Mouse (Mus musculus) thymus, postnatal 0 days (tissue): ENCODE results near the gene Susd6. TPM values are rescaled to one million over a fixed set of nuclear protein-coding genes. Genes with fewer than 3 reads are reported as not detected.

Experiments
- DNase-seq: peaks from one replicate; pipeline ENCODE4 v3.0.0-alpha.2; 2015; ENCODE audit warnings: low spot score
- polyA plus RNA-seq: library from polyadenylated mRNA; unstranded; fragments of >200 nt; fragmentation: Nextera tagmentation; extraction: Ambion mirVana; gene quantifications from 2 replicates; pipeline ENCODE4 v1.2.1, GENCODE M21; 2015

Gene Susd6
- polyA plus RNA-seq = 21.0 and 21.1 TPM in 2 replicates

DNA sequence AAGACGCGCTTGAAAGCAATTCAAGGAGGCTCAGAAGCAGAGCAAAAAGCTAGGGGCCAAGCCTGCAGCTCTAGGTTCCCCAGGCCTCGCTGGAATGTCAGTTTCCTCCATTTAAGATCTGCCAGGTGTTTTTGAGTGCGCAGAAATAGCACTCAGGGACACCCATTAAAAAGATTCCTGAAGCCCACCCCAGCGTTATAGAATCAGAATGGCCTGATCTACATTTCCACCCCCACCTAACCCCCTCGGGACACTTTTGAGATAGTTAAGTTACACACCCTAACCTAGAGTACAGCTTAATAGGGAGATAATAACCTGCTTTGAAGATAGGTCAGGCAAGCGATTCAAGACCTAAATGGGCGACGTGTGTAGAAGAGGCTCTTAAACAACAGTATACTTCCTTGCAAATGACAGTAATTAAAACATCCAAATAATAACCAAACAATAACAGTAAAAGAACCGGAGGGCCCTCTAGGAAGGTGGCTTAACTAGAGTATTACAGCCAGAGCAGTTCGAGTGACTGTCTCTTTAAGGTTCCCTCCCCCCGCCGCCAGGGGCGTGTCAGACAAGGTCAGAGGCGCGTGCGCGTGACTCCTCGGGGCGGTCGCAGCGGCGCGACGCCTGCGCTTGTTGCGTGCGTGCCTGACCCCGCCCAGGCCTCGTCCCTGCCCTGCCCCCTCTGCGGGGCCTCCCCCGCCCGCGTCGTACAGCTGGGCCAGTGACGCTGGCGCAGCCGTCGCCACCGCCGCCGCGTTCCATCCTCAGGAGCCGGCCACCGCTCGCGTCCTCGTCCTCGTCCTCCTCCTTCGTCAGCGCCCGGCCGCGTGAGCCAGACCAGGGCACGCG is at the start of gene Susd6:
Gene Susd6, plus strand, starts transcription at position 662 of the 846 bp plus-strand sequence.
- DNase-seq = peak; percentile 99

DNA sequence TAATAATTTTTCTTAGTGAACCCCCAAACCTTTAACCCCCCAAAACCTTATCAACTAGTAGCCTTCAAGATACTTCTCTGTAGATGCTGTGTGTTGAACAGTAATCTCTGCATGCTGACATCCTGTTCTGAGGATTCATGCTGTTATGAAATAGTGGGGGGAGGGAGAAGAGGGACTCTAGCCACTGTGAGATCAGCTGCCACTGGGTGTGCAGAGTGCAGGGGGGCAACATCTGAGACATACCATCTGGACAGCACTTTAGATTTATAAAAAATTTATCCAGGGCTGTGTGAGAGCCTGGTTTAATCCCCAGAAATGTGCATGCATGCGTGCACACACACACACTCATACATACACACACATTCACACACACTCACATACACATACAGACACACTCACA is 45.7 kb upstream of the Susd6 start:
- DNase-seq = no peak

DNA sequence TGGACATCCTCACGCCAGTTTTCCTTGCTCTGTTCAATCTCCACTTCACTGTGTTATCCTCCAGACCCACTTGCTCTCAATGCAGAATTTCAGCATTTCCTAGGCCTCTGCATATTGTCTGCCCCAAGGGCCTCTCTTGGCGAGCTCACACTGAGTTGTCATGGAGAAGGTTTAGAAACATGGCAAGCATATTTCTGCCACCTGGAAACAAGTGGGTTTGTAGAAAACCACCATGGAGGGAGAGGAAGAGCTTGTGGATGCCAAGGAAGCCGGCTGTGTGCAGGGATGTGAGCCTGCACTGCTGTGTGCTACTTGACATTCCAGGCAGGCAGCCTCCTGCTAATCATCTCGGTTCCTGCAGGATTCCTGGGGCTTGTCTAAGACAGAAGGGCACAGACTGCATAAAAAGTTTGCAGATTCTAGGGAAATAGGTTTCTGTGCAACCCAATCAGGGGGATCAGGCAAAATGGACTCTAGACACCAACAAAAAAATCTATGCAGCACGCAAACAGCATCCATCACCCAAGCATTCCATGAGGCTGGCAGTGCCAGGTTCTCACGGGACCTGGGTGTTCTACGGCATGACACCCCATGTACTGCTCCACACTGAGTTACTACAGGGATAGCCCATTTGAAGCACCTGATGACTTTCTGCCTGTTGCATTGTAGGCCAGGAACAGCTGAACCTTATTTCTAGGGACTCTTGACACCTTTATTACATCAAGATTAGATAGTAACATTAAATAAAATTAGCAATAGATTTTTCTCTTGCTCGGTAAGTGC is 44.1 kb upstream of the Susd6 start:
- no peak for DNase-seq

DNA sequence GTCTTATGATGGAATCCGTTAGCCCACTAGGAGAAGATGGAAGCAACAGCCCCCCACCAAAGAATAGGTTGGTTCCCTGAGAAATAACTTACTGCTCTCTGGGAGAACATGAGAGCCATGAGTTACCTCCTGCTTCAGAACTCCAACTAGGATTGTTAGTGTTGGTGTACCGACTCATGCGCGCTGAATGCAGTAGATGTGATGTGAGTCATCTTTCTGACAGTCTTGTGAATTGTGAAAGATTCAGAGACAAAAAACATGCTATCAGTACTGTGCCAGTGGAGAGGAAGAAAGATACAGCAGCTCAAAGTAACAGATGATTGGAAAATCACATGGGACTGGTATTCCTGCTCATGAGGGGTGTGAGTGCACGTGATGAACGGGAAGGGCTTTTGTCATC is 38.8 kb upstream of the Susd6 start:
- DNase-seq = no peak

- peak; percentile 32 for DNase-seq
Measured at GRCm38 (mm10) chr12:80757751-80758558, 32.4 kb upstream of the Susd6 start.

GRCm38 (mm10) chr12:80758559-80759386 is 31.5 kb upstream of the Susd6 start:
- no peak for DNase-seq

- DNase-seq = no peak
Measured at GRCm38 (mm10) chr12:80759387-80759712, 31.0 kb upstream of the Susd6 start.

DNA sequence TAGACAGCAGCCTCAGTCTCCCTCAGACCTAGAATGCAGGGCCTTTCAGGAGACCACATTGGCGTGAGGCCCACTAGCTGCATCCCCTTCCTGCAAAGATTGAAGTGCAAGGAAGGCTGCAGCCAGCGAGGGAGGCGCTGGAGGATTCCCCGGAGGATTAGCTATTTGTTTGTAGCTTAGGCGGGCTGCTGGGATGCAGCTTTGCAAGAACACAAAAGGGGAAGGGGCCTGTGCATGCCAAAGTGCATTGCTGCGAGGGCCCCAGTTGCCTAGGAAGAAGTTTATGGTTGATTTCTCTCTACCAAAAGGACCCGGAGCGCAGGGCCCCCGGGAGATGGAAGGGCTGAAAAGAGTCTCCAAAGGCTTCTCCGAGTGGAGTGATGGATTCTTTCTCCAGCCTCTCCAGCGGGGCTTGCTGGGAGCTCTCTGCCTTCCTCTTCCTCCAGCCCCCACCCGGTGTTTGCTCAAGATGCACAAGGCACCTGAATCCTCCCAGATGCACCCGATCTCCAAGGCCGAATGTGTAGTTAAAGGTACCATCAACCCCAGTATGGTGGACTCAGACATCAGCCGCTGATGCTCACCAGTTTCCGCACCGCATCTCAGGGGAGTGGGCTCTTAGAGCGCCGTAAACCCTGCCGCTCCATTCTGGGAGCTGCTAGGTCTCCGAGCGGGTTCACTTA is 30.5 kb upstream of the Susd6 start:
- no peak for DNase-seq

GRCm38 (mm10) chr12:80760396-80760801 is 29.9 kb upstream of the Susd6 start, which contains the start of gene Ccdc177:
TSS of gene Ccdc177 (minus strand) at chr12:80760687.
- DNase-seq = peak; percentile 81

DNA sequence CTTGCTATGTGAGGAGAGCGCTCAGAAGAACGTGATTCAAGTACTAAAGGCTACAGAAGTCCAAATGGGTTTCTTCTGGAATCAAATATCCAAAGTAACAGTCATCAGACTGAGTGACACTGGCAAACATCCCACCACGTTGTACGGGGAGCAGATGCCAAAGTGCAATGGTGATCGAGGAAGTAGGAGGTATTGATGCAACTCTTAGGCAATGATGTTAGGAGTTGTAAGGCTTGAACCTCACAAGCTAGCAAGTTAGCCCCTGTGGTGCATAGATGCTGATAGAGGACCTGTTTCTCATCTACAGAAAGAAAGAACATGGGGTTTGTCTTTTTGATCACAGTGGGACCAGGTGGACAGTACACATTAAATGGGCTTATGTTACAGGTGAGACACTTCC is 27.3 kb upstream of the Susd6 start:
- no peak for DNase-seq

GRCm38 (mm10) chr12:80764116-80764515 is 26.2 kb upstream of the Susd6 start:
- DNase-seq = no peak

DNA sequence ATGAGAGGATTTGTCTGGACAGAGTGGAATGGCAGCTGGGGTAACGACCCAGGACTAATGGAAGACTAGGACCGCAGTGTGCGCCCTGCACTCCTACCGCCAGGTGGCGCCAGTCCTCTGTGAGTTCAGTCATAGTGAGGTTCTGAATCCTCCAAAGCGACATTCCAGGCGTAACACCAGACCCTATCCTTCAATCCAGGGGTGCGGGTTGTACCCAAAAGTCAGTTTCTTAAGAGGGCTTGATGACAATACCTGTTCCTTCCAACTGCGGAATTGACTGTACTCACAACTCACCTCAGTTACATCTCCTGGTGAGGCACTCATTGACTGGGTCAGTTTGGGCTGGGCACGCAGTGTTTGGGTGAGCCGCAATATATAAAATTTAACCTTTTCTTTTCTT is 20.6 kb upstream of the Susd6 start:
- peak; percentile 73 for DNase-seq

DNA sequence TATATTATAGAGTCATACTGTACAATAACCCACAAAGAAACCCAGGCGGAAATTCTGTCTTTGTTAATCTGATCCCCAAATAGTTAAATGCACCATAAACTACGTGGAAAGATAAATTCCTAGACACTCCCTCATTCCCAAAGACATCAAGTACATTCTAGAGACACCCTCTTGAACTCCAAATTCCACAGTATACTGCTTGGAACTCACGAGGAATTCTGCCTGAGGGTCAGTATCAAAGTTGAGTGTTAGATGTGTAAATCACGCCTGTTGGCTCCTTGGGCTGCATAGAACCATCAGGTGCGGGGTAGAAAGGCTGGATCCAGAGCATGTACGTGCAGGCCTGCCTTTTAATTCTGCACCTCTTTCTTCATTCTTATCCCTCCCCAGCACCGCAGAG is 15.5 kb upstream of the Susd6 start:
- no peak for DNase-seq

DNA sequence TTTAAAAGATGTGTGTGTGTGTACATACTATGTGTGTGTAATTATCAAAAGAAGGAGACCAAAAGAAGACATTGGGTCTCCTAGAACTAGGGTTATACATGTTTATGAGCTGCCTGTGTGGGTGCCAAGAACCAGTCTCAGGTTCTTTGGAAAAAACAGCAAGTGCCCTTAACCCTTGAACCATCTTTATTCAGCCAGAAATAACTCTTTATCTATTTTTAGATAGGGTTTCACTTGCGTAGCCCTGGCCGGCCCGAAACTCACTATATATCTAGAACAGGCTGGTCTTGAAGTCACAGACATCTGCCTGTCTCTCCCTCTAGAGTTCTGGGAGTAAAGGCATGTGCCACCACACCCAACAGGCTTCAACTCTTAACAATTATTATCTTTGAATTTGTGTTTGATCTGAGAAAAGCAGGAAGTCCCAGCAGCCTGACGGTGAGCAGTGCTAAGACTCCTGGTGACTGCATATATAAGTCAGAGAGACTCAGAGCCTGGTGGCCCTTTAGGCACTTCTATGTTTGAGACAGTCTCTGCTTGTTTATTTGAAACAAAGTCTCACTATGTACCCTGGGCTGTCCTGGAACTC is 14.2 kb upstream of the Susd6 start:
- no peak for DNase-seq

- DNase-seq = no peak
Measured at GRCm38 (mm10) chr12:80778188-80778936, 11.9 kb upstream of the Susd6 start.

DNA sequence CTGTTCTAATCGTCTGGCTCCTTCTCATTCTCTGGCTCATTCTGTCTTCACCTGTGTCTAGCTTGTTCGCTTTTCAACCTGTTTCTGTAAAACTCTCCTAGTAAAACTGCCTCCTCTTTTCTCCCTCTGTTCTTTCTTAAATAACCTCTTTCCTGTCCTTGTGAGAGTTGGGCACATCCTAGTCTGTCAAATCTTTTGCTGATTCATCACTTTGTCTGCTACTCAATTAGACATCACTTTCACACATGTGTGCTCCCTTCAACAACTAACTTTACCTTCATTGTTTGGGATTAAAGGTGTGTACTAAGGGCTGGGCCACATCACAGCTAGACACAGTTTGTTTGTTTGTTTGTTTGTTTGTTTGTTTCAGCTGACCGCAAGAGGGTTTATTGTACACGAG is 10.6 kb upstream of the Susd6 start:
- no peak for DNase-seq

DNA sequence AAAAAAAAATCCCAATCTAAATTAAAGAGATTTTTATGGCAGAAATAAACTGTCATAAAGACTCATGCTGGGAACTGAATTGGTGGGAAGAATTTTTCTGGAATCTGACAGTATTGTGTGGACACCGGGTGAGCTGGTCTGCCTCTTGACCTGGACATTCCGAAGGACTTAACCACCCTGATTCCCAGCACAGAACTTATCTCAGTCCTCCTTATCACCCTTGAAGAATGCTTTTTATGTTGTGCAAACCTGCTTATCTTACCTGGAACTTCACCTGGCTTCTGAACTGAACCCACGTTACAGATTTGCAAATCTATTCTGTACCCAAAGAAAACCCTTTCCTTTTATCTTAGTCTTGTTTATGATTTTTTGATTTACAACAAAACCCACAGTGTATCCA is 8.1 kb upstream of the Susd6 start:
- DNase-seq = no peak

GRCm38 (mm10) chr12:80782892-80783291 is 7.4 kb upstream of the Susd6 start:
- no peak for DNase-seq

DNA sequence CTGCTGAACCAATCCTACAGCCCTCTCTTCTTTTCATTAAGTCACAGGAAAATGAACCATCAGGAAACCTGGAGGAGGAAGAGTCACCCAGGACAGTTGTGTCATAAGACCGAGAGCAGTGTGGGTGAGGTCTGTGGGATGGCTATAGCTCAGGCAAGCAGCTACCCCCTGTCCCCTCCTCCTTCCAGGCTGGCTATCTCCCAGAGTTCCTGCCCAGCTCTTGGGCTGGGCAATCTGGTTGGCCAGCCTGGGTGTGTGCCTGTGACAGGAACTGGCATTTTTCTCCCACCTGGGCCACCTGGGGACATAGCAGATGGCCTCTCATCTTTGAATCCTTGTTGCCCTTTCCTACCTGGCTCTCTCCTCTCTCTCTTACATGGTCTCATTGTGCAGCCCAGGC is 6.4 kb upstream of the Susd6 start:
- no peak for DNase-seq
